Mouse (Mus musculus) kidney, postnatal 25 days (tissue): Measurements from ENCODE around the gene Gm21679.
"Not testable (repeated sequence)": the region's sequence is repeated elsewhere in the genome, so short reads cannot be mapped to it uniquely, and the experiment has no call there.

Experiments
- DNase-seq, 2 experiments: peaks; one replicate each; pipeline ENCODE4 v3.0.0; 2021; ENCODE audit warnings: mixed read lengths in 2 of 2

Gene Gm21679

GRCm38 (mm10) chrY:29683270-29683669 is at the start of gene Gm21679:
Gene Gm21679 (minus strand): TSS chrY:29683370.
- not testable (repeated sequence) for DNase-seq
